Mouse (Mus musculus) retina, postnatal 7 days (tissue): ENCODE data around the gene Cd164l2.

ENCODE experiments used
- DNase-seq: peaks from one replicate; pipeline ENCODE4 v3.0.0-alpha.2; 2012; ENCODE audit warnings: low read depth, low spot score

Gene Cd164l2

DNA sequence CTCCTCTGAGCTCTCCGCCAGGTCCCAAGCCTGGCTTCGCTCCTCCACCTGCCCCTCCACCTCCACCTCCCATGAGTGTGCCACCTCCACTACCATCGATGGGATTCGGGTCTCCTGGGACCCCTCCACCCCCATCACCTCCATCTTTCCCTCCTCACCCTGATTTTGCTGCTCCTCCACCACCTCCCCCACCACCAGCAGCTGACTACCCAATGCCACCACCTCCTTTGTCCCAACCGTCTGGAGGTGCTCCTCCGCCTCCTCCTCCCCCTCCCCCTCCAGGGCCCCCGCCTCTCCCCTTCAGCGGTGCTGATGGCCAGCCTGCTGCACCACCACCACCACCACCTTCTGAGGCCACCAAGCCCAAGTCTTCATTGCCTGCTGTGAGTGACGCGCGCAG, 17.4 kb upstream of the Cd164l2 start:
- DNase-seq = no peak

DNA sequence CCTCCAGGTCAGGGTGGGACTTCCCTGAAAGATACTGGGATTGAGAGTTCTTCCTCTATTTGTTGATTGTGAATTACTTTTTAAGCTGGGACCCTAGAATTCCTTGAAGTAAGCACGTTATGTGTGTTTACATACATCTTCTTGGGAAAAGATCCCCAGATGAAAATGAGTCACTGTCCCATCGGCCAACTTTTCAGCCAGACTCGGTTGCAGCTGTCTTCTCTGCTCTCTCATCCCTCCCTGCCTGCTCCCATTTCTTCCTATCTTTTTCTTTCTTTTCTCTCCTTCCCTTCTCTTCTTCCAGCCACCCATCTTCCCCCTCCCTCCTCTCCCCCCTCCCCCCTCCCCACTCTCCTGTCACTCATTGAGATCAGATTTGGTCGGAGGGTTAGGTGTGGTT, 16.9 kb upstream of the Cd164l2 start:
- DNase-seq = no peak

DNA sequence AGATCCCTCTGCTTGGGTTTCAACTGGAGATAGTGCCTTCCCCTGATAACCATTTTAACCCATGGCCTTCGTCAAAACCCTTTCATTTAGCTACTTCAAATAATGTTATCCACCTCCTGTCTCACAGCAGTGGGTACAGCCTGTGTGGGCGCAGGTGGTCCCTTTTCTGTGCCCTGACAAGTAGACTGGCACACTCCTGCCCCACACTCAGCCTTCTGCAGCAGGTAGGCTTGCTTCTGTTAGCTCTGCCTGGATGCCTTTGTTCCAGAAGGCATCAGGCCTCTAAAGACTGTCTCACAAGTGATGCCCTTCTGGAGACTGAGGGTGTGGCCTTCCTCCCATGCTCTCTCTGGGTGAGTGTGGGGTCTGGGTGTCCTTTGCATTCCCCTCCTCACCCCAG, 15.8 kb upstream of the Cd164l2 start:
- DNase-seq = no peak

GRCm38 (mm10) chr4:133196852-133197251, 15.1 kb upstream of the Cd164l2 start:
- no peak for DNase-seq

GRCm38 (mm10) chr4:133197355-133197754, 14.6 kb upstream of the Cd164l2 start:
- DNase-seq = no peak

DNA sequence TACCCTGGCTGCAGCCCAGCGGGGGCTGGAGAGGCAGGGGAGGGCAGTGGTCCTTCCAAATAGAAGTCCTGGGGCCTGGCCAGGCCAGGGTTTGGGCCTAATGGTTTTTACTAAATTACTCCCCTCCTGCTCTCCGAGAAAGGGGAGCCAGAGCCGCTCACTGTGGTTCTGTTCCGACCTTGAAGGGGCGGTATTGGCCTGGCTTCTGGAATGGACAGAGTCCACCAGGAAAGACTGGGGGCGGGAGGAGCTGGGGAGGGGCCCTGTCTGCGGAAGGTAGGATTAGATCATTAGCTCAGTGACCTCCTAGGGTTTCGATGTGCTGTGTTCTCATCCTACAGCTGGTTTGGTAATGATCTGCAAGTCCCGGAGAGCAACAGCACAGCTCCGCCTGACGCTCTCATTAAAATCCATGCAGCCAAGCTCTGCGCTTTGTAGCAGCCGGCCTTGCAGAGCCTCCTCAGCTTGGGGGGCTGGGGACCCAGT, 14.1 kb upstream of the Cd164l2 start:
- no peak for DNase-seq

GRCm38 (mm10) chr4:133198337-133199180, 13.4 kb upstream of the Cd164l2 start:
- DNase-seq = no peak

DNA sequence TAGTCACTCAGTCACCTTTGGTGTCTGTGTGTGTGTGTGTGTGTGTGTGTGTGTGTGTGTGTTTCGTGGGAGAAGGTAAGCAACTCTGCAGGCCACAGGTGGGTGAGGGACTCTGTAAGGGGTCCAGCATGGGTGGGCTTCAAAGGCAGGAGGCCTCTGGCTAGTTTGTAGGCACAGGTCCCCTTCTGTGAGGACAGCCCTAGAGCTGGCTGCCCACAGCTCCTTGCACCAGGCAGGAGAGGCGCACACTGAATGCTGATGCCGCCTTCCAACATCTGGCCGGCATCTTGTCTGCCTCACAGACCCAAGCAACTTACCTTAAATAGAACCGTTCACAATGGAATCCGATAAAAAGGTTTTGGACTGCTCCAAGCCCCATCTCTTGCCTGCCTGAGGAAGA, 12.2 kb upstream of the Cd164l2 start:
- DNase-seq = no peak

- no peak for DNase-seq
Measured at GRCm38 (mm10) chr4:133200343-133200742, 11.6 kb upstream of the Cd164l2 start.

GRCm38 (mm10) chr4:133201006-133201771, 10.7 kb upstream of the Cd164l2 start:
- DNase-seq = no peak

- no peak for DNase-seq
Measured at GRCm38 (mm10) chr4:133202254-133202653, 9.7 kb upstream of the Cd164l2 start.

GRCm38 (mm10) chr4:133203591-133203990, 8.3 kb upstream of the Cd164l2 start:
- no peak for DNase-seq

DNA sequence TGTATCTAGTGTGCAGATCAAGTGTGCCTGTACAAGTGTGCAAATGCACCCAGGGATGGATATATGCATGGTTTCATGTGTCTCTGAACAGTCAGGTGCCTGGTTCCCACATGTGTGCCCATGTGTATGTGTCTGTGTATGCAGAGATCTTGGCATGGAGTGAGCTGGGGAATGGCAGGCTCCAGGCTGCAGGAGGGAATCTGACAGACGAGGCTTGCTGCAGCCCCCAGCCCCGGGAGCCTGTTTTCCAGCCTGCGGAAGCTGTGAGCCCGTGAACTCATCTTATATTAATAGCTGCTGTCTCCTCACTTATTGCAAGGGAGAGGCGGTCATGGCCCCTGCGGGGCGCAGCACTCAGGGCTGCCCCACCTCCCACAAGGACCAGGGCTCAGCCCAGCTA, 7.6 kb upstream of the Cd164l2 start:
- no peak for DNase-seq

GRCm38 (mm10) chr4:133209366-133209765, 2.6 kb upstream of the Cd164l2 start:
- DNase-seq = peak; percentile 53

GRCm38 (mm10) chr4:133210023-133210787, 1.7 kb upstream of the Cd164l2 start:
- DNase-seq = no peak

DNA sequence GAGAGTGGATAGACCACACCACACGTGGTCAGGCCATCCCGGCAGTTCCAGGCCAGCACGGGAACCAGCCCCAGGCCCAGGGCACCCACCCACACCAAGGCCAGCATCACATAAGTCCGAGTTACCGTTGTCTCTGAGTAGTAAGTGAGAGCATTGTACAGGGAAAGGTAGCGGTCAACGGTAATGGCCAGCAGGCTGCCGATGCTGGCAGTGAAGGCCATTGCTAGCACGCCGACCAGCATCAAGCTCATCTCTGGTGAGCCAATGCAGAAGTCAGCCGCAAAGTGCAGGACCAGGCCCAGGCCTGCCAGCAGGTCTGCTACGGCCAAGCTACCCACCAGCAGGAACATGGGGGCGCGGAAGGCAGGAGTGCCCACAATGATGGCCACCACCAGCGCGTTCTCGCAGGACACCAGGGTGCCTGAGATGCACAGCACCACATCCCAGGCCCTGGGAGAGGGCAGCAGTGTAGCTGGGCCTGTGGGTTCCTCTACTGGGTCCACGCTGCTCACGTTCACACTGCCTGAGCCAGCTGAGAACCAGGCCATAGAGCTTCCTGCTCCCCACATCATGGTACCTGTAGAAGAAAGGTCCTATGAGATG, 1.0 kb upstream of the Cd164l2 start:
- DNase-seq = no peak

DNA sequence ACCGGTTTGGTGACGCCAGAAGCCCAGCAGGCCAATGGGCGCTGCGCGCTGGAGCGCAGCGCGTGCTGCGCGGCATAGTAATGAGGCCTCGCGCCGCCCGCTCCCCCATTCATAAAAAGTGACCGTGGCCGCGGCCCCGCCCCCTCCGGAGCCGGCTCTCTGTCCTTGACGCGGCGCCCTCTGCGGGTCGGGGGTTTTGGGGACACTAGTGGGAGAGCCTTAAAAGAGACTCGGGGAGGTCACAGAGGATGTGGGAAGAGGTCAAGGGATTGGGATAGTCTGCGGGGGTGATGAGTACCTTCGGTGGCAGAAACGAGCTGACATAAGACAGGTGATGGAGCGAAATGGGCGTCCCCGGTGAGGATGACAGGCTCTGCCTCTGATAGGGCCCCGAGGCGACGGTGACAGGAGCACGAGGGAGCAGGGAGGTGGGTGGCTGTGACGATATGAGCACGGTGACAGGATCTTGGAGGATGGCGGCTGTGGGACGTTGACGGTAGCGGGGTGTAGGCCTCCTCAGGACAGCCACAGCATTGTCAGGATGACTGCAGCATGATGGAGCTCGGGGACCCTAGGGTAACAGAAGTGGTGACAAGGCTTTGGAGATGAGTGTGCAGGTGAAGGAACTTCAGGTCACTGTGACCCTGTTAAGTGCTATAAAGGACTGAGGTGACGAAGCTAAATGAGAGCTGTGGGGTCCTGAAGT, 784 bp downstream of the Cd164l2 start:
- DNase-seq = peak; percentile 67

DNA sequence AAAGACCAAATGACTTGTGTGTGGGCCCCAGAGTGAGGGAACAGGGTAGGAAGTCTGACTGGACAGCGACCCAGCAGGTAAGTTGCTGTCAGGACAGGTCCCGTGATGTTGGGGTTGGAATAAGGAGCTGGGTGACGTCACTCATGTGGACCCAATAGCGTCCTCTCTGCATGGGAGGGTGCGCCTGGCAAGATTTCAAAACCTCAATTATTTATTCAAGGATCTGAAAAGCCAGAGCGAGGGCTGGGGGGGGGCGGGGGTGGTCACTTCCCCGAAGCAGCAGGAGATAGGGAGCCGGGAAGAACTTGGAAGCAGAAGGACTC, 1.3 kb downstream of the Cd164l2 start:
- DNase-seq = no peak

DNA sequence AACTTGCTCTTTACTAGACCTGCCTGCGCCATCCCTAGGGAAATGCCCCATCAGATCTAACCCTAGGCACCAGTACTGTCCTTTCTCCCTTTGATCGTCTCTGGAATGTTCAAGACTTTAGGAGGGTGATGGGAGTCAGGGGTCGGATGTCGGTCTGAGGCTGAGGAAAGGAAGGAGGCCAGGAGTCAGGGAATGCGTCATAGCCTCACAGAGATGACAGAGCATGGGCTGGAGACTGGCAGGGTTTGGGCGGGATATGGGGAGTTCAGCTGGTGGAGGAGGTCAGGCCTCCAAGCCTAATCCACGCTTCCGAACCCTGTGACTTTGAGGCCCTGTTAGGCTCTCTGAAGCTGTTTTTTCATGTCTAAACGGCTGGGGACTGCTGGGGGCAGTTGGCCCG, 1.7 kb downstream of the Cd164l2 start:
- DNase-seq = no peak

DNA sequence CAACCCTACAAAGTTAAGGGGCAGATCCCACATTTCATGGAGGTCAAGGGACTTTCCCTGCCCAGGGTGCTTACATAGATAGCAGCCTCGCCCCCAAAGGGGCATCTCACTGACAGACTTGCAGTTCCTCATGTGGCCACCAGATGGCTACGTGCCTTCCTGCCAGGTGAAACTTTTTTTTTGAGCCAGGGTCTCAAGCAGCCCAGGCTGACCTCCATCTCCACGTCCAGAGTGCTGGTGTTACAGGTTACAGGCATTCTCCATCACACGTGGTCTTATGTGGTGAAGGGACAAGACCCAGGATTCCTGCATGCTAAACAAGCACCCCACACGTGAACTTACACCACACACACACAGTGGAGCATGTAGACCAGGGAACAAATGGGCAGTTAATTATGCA, 5.7 kb downstream of the Cd164l2 start:
- peak; percentile 67 for DNase-seq

DNA sequence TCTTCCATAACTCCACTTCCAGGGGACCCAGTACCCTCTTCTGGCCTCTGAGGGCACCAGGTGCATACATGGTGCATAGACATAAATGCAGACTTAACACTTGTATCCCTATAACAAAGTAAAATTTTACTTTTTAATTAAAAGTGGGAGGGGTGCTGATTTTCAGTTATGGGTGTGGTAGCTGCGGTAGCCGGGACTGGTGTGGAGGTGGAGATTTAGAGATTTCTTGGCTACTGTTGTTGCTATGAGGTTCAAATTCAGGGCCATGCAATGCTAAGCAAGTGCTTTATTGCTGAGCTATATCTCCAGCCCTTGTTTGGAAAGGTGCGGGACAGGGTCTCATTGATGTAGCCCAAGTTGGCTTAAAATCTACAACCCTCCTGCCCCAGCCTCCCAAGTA, 6.8 kb downstream of the Cd164l2 start:
- DNase-seq = no peak
